Mouse (Mus musculus): ENCODE measurements at regions not wholly inside any gene's neighbourhood (a gene's known extent, or its start where the extent isn't known, plus 50 kb on each side); places are given as distances from the start of the nearest gene placed in this dataset.

DNA sequence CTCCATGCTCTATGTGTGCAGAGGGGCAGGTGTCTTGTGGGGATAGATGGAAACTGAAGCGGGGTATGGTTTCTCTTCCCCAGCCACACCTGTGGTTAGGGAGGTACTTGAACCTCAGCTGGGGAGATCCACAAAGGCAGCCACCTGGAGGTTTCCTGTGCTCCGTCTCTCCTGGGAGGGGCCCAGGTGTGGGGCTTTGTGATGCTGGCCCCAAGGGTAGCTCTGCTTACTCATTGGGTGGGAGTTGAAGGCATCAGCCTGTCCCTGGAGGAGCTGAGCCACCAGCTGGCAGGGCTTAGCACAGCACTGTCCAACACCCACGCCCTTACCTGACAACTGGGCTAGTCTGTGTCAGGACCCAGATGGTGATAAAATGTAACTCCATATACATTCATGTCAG lies 81.4 kb downstream of the Lhx2 start:
- no peak for DNase-seq

DNA sequence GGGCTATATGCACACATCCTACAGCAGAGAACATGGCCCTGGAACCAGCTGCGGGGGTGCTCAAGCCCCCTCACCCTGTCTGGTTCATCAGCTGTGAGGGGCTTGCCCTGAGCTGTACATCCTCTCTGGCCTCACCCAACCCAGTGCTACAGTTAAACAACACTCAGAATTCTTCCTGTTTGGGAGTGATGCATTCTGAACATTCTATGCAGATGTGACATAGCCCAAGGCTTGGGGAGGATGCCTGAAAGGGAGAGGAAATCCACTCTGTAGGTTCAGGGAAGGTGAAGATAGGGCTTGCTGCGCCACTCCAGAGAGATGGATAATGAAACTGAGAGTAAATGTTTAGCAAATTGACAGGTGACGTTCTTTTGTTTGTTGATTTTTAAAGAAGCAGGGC lies 83.3 kb downstream of the Lhx2 start:
- no peak for DNase-seq

DNA sequence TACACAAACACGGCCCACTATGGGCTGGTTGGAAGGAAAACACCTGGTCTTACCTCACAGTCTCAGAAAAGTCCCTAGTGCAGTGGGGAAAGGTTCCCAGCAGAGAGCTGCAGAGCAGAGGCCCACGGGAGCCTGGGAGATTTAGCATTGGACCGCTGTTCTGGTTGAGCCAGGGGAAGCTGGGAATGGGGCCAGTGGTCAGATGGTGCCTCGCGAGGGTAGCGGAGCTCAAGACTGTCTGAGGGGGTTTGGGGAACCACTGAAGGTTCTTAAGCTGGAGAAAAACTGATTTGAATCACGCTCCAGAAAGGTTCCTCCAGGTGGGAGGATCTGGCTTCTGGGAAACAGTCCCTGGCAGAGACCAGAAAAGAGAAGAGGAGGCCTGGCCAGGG lies 84.8 kb downstream of the Lhx2 start:
- DNase-seq: no peak

DNA sequence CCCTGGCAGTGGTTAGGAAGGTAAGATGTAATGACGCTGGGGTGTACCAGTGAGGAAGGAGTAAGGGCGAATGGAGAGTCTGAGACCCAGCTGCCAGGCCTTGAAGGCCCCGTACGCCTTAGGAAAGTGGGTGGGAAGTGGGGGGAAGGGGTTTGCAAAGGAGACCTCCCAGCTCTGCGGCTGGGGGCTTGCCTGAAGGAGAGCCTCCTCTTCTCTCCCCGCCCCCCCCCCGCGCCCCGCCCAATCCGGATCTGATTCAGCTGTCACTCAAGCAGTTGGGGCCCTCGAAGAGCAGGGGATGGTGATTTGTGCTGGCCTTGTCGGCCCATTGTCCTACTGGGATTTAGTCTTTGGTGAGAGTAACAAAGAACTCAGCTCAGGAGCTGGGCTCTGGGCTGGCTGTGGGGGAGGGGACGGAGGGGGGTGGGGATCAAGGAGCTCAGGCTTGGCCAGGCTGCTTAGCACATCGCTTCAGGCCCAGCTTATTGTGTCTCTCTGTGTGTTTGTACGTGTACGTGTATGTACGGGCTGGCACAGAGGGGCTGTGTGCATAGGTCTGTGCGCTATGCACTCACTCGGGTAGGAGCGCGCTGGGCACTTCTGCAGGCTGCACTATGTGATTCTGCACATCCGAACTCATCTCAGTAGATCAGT lies 85.3 kb downstream of the Lhx2 start:
- DNase-seq: no peak

DNA sequence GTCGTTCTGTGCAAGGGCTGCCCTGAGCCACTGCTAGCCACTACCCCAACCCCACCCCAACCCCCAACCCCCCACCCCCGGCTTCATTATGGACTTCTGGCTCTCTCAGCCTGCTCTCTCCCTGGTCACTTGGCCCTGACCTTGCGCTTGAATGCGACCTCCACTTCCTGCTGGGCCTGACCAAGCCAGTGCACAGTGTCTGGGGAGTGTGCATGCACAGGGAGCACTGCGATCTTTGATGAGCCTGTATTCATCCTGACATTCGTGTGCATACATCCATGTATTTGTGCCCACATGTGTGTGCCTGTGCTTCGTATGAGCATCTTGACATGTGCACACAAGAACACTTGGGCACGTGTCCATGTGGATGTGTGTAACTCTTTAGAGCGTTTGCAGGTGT lies 85.9 kb downstream of the Lhx2 start:
- no peak for DNase-seq

DNA sequence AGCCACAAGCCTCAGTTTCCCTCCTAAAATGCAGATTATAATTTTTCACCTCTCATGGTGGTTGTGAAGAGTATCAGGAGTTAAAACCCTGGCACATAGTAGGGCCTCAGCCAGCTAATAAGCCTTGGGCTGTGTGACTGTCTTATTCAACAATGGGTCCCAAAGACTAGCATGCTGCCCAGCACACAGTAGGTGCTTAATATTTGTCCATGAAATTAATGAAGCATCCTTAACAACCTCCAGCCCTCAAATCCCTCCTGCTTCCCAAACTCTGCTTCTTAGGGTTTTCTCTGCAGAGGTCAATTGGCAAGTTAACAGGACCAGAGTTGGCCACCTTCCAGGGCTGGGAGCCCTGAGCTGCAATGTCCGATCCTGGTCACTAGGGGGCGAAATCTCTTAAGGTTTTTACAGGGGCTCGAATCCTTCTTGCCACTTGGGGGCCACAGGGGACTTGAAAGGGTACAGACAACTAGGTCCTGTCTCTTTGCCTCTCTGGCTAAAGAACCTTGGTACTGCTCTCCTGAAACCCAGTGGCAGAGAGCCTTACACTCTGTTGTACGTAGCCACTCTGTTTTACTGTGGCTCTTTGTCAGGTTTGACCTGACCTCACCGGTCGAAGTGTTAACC lies 81.6 kb upstream of the Nek6 start:
- peak; percentile 64 for DNase-seq

DNA sequence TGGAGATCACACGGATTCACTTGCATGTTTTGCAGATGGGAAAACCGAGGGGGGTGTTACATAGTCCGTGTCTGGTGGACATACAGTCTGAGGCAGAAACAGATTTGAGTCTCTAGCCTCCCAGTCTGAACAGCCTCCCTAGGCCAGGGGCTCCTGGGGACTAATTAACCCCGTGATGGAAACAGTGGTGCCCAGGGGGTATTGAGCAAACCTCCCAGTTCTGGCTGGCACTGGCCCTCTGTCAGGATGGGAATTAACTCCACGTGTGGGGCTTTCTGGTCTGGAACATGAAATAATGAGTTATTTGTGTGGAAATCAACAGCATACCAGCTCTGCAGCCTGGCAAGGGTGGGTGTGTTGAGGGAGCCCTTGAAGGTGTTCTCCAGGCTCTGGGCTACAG lies 79.9 kb upstream of the Nek6 start:
- no peak for DNase-seq

DNA sequence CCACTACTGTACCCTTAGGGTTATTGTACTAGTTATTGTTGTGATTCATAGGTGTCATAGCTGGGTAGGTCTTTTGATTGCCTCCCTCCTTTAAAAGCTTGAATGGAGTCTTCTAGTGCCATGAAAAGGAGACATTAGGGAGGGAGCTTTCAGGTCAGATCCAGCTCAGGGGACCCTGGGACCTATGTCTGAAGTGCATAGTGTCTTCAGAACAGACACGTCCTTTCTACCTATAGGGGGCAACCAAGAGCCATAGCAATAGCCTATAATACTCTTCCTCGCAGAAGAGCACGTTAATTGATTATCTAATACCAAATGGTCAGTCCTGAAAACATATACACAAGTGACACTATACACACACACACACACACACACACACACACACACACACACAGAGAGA lies 77.7 kb upstream of the Nek6 start:
- DNase-seq: no peak

DNA sequence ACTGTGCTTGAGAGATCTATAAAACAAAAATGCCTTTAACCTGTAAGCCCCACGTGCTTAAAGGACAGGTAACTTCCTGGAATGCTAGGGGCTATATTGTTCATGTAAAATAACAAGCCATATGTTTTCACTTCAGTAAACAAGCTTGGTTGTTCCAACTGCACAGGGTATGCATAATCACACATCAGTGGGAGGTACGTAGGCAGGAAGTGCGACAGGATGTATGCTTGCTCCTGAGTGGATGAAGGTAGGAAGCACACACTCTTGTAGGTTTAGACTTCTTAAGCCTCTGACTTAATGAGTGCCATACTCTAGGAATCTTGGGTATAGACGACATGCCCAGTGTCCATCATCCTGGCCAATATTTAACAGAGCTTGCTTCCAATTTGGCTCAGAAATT lies 74.7 kb upstream of the Nek6 start:
- no peak for DNase-seq

DNA sequence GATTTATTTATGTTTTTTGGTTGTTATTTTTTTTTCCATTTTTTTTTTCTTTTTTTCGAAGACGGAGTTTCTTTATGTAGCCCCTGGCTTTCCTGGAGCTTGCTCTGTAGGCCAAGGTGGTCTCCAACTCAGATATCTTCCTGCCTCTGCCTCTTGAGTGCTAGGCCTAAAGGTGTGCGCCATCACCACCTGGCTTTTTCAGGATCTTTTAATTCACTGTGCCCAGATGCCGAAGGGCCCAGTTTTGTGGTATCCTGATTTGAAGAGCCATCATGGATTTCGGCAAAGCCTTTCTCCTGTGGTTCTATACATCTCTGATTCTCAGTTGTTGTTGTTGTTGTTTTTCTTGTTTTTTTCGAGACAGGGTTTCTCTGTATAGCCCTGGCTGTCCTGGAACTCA lies 72.3 kb upstream of the Nek6 start:
- no peak for DNase-seq

DNA sequence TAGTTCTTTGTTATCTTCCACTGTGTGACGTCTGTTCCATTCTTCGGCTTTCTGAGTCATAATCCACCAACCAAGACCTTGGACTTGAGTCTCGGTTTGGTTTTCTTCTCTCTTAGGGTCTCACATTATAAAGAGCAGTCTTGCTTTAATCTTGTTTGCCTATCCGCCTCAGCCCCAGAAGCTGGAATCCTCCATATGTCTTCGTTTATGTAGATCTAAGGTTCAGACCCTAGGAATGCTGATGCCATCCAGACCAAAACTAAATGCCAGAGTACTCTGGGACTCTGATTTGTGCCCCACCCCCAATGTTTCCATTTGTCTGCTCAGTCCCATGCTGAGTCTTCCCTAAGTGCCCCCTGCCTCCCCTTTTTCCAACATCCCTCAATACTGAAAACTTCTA lies 71.5 kb upstream of the Nek6 start:
- no peak for DNase-seq

DNA sequence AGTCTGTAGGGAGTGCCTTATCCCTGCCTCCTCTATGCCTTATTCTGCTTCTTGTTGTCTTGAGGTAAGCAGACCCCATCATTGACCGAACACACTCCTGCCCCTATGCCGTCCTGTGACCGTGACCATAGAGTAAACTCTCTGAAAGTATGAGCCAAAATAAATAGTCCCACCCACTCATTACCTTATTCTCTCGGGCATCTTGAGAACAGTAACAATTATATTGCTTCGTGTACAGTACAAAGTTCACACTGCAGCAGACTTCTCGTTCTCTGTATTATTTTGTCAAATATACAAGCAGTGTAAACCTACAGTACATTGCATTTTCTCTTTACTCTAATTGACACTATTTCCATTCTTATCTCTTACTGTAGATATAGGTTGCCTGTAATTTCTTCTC lies 62.4 kb upstream of the Nek6 start:
- no peak for DNase-seq

DNA sequence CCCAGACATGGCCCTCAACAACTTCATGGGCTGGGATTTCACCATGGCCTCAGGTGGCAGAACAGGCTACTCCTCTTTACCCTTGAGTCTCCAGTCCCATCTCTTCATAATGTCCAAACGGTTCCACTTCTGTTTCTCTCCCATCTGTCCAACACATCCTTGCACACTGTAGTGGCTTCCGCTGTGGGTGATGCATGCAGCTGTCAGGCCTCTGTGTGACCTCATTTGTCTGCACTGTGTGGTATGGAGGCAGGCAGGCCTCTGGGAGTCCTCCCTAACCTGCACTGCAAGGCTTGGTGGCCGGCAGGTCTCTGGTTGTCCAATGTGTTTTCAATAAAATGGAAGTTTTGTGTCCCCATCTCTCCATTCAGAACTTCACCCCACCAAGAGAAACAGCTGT lies 54.9 kb upstream of the Nek6 start:
- DNase-seq: no peak

DNA sequence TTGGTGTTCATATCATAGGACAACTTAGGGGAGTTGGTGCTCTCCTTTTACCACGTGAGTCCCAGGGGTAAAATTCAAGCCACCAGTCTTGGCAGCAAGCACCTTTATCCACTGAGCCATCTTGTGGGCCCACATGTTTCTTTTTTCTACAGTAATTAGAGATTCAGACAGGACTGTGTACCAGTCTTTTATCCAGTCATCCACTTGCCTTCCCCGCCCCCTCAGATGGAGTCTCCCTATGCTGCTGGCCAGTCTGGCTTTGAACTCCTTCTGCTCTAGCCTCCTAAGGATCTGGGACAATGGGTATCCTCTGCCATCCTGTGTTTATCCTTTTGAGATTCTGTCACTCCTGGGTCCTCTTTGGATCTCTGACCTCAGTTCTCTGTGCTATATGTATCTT lies 51.1 kb upstream of the Nek6 start:
- no peak for DNase-seq

DNA sequence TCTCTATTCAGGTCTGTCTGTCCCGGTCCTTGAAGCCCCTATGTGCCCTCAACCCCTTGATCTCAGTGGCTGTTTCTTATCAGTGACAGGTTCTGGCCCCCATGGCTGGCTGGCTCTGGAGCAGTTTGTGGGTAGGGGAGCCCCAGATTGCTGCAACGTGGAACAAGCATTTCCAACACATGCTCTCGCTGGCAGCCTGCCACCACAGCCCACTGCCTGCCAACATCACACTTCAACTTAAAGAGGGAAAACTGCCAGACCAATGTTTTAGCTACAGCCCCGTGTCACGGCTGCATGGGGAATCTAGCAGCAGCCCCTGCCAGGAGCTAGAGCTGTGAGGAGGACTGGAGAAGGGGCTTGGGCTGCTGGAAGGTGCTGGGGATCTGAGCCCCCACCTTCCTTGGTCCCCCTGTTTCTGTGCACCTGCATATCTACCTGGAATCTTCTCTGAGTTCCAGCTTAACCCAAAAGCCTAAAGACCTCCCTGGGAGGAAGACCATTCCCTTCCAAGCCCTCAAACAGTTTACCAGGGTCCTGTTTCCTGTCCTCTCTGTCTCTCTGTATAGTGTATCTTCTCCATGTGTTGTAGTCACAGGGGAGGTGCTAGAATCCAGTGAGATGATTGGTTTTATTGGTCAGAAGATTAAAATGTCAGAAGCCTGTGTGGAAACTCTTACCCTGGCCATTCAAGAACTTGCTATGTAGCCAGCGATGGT lies 50.5 kb upstream of the Nek6 start:
- DNase-seq: no peak
